Mouse (Mus musculus): Measurements from ENCODE around the gene Lifr. TPM values are rescaled to one million over a fixed set of nuclear protein-coding genes. Genes with fewer than 3 reads are reported as not detected.

The Lifr gene
- polyA plus RNA-seq, 1 experiment from 2014 or later: 28.7 TPM

DNA sequence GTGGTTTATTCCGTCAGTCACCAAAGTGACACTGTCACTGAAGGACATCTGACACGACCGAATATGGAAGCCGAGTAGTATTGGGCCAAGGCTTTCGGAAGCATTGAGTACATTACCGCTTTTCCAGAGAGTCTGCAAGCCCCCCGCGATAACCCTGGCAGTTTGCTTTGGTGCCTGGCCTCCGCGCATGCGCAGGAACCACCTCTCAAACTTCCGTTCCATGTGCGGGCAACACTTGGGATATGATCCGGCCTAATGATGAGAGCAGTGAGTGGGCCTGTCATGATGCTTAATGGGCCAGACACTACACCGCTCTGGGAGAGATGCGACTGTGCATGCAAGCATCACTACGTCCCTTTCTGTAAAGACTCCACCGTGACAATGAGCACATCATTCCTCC is 59.4 kb downstream of the Lifr start:
- H3K9ac ChIP-seq (ENCODE audit: low read depth, low read length): no peak overlapping the region
- no peak overlapping the region for H3K27ac ChIP-seq (ENCODE audit: low read depth, low read length)
- no peak for ATAC-seq (replicated peaks; ENCODE audit: low FRiP score)
- 94% methylated on average over 18 of the region's 18 CpGs for WGBS
- H3K4me3 ChIP-seq (ENCODE audit: low read depth, low read length): no peak overlapping the region
- 0 out of 2 replicates have a peak, but pooled peaks cover 2% of the 10 kb centered on the region for H3K36me3 ChIP-seq (ENCODE audit: control insufficient read depth, insufficient read depth, low read length)
- DNase-seq (ENCODE audit: low spot score): no peak
- H3K9me3 ChIP-seq (ENCODE audit: control insufficient read depth, low read length): no peaks in the 10 kb centered on the region
- H3K4me1 ChIP-seq (replicated peaks; ENCODE audit: control insufficient read depth, insufficient read depth, low read length): peaks cover 7% of the 10 kb centered on the region; the same call in 1 of the 2 replicates
- H3K27me3 ChIP-seq (replicated peaks; ENCODE audit: control insufficient read depth, insufficient read depth, low read length): 0 out of 2 replicates have a peak, but pooled peaks cover 2% of the 10 kb centered on the region
- no peak overlapping the region for H3K4me2 ChIP-seq

DNA sequence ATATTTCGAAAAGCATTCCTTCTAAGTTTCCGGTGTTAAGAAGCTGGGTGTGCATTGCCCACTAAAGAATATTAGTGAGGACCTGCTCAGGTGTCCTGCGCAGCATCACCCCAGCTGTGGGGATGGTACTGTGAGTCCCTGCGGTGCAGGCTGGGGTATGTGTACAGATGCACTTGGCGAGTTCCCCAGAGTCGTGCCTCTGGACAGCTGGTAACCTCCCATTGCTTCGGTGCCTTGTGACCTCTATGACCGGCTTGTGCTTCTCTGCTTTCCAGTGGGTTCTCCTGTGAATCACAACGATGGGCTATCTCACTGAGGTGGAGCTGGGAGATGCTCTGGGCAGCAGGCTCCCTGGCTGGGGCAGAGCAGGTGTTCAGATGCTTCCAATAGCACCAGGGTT is 60.2 kb downstream of the Lifr start:
- DNase-seq (ENCODE audit: low spot score) (no peak), ATAC-seq (replicated peaks; ENCODE audit: low FRiP score) (no peak)
- H3K4me1 ChIP-seq (replicated peaks; ENCODE audit: control insufficient read depth, insufficient read depth, low read length): peaks cover 3% of the 10 kb centered on the region; the same call in 1 of the 2 replicates
- no peak overlapping the region for H3K9ac ChIP-seq (ENCODE audit: low read depth, low read length)
- 89% methylated on average over 9 of the region's 9 CpGs for WGBS
- H3K27ac ChIP-seq (ENCODE audit: low read depth, low read length): no peak overlapping the region
- H3K9me3 ChIP-seq (ENCODE audit: control insufficient read depth, low read length): no peaks in the 10 kb centered on the region
- H3K27me3 ChIP-seq (replicated peaks; ENCODE audit: control insufficient read depth, insufficient read depth, low read length): 0 out of 2 replicates have a peak, but pooled peaks cover 2% of the 10 kb centered on the region
- no peak overlapping the region for H3K4me3 ChIP-seq (ENCODE audit: low read depth, low read length)
- no peak overlapping the region for H3K4me2 ChIP-seq
- 0 out of 2 replicates have a peak, but pooled peaks cover 2% of the 10 kb centered on the region for H3K36me3 ChIP-seq (ENCODE audit: control insufficient read depth, insufficient read depth, low read length)

DNA sequence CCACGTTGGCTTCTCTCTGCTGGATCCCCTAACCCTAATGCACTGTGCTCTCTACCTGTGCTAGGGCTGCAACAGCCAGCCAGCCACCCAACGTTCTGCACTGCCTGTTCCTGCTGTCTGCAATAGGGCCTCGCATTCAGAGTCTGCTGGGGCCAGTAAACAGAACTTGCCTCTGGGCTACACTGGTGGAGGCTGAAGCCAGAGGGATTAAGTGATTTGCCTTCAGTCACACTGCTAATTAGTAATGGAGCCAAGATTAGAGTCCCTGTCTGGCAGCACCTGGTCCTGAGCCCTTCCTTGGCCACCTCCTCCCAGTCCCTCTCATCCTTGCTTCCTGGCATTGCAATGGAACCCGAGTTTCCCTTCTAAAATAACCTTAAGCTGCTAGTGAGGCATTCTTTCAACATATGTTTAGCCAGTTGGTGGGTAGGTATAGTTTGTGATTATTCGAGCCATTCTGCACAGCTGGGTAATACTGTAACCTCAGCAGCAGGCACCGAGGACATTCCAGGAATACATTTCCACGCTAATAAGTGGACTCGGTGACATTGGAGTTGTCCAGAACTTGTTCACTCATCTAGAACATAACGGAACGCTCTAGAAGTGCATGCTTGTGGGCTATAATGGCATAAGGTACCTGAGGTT is 61.8 kb downstream of the Lifr start:
- no peaks in the 10 kb centered on the region for H3K4me1 ChIP-seq (replicated peaks; ENCODE audit: control insufficient read depth, insufficient read depth, low read length)
- DNase-seq (ENCODE audit: low spot score) (no peak), ATAC-seq (replicated peaks; ENCODE audit: low FRiP score) (no peak)
- no peak overlapping the region for H3K27ac ChIP-seq (ENCODE audit: low read depth, low read length)
- H3K4me3 ChIP-seq (ENCODE audit: low read depth, low read length): no peak overlapping the region
- H3K9me3 ChIP-seq (ENCODE audit: control insufficient read depth, low read length): no peaks in the 10 kb centered on the region
- H3K9ac ChIP-seq (ENCODE audit: low read depth, low read length): no peak overlapping the region
- H3K4me2 ChIP-seq: no peak overlapping the region
- WGBS: 76% methylated on average over 10 of the region's 10 CpGs
- H3K27me3 ChIP-seq (replicated peaks; ENCODE audit: control insufficient read depth, insufficient read depth, low read length): no peaks in the 10 kb centered on the region
- peaks cover 2% of the 10 kb centered on the region; the same call in 1 of the 2 replicates for H3K36me3 ChIP-seq (ENCODE audit: control insufficient read depth, insufficient read depth, low read length)

DNA sequence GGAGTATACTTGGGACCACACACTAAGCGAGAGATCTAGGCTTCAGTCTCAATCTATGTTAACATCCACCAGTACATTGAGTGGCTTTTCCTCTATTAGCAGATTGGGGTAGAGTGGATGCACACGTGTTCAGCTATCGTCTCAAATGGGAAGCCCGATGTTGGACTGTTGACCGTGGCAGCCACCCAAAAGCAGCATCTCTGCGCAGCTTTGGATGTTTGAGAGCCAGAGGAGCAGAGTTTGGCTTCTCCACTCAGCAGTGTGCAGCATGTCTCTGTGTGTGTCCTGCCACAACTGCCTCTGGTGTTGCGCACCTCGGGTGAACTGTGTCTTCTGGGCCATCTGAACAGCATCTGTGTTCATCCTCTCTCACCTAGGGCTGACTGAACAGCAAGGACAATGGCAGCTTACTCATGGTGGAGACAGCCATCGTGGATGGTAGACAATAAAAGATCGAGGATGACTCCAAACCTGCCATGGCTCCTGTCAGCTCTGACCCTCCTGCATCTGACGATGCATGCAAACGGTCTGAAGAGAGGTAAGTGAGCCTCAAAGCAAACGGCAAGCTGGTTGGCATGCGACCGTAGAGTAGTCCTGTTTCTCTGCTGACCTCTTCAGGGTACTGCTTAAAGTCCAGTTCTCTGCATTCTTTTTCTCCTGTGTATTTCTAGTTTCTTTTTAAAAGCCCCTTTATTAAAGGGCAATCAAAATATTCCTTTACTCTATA is 63.8 kb downstream of the Lifr start:
- DNase-seq (ENCODE audit: low spot score): no peak
- 88% methylated on average over 15 of the region's 15 CpGs for WGBS
- H3K27me3 ChIP-seq (replicated peaks; ENCODE audit: control insufficient read depth, insufficient read depth, low read length): no peaks in the 10 kb centered on the region
- H3K4me1 ChIP-seq (replicated peaks; ENCODE audit: control insufficient read depth, insufficient read depth, low read length): no peaks in the 10 kb centered on the region
- H3K4me2 ChIP-seq: no peak overlapping the region
- H3K9me3 ChIP-seq (ENCODE audit: control insufficient read depth, low read length): no peaks in the 10 kb centered on the region
- H3K4me3 ChIP-seq (ENCODE audit: low read depth, low read length): no peak overlapping the region
- no peak overlapping the region for H3K27ac ChIP-seq (ENCODE audit: low read depth, low read length)
- ATAC-seq (replicated peaks; ENCODE audit: low FRiP score): no peak
- H3K9ac ChIP-seq (ENCODE audit: low read depth, low read length): no peak overlapping the region
- H3K36me3 ChIP-seq (ENCODE audit: control insufficient read depth, insufficient read depth, low read length): peaks cover 6% of the 10 kb centered on the region; the same call in 1 of the 2 replicates

DNA sequence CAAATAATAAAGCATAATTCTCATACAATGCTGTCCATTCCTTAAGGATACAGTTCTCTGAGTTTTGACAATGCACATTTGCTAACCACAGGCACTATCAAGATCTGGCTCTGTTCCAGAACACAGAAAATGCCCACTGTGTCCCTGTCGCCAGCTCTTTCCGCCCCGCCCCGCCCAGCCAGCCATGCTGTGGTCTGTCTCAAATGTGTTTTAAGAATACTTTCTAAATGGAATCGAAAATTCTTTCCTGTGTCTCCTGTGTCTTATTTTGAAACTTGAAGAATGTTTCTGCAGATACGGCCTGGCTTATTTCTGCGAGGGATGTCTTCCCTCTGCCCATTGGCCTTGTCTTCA is 64.3 kb downstream of the Lifr start:
- H3K27me3 ChIP-seq (replicated peaks; ENCODE audit: control insufficient read depth, insufficient read depth, low read length): no peaks in the 10 kb centered on the region

DNA sequence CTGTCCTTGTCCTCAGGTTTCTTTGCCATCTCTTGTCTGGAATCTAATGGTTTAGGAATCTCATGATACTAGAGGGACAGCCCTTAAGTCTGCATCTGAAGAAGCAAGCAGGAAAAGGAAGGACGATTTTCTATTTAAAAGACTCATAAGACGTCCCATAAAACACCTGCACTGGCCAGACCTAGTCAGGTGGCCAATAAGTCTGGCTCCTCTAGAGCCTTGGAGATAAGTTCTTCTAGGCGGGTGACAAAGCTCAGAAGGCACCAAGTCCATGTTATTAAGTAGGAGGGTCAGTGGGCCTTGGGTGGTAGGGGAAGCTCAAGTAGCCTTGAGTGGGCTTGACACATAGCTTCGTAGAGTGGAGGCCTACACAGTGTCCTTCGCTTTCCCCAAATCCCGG is 67.2 kb downstream of the Lifr start:
- H3K9me3 ChIP-seq (ENCODE audit: control insufficient read depth, low read length): no peaks in the 10 kb centered on the region
- no peaks in the 10 kb centered on the region for H3K4me1 ChIP-seq (replicated peaks; ENCODE audit: control insufficient read depth, insufficient read depth, low read length)
- no peak overlapping the region for H3K9ac ChIP-seq (ENCODE audit: low read depth, low read length)
- H3K27ac ChIP-seq (ENCODE audit: low read depth, low read length): no peak overlapping the region
- 78% methylated on average over 6 of the region's 6 CpGs for WGBS
- DNase-seq (ENCODE audit: low spot score) (no peak), ATAC-seq (replicated peaks; ENCODE audit: low FRiP score) (no peak)
- H3K27me3 ChIP-seq (replicated peaks; ENCODE audit: control insufficient read depth, insufficient read depth, low read length): no peaks in the 10 kb centered on the region
- H3K36me3 ChIP-seq (ENCODE audit: control insufficient read depth, insufficient read depth, low read length): peaks cover 8% of the 10 kb centered on the region; the same call in 1 of the 2 replicates
- H3K4me2 ChIP-seq: no peak overlapping the region
- H3K4me3 ChIP-seq (ENCODE audit: low read depth, low read length): no peak overlapping the region

More for the DNA sequence above, 64.3 kb downstream of the Lifr start:
- H3K36me3 ChIP-seq (ENCODE audit: control insufficient read depth, insufficient read depth, low read length): peaks cover 9% of the 10 kb centered on the region; the same call in 1 of the 2 replicates
- 80% methylated on average over 7 of the region's 7 CpGs for WGBS
- no peak overlapping the region for H3K27ac ChIP-seq (ENCODE audit: low read depth, low read length)
- no peak overlapping the region for H3K4me3 ChIP-seq (ENCODE audit: low read depth, low read length)
- ATAC-seq (replicated peaks; ENCODE audit: low FRiP score) (no peak), DNase-seq (ENCODE audit: low spot score) (no peak)
- H3K9me3 ChIP-seq (ENCODE audit: control insufficient read depth, low read length): no peaks in the 10 kb centered on the region
- no peaks in the 10 kb centered on the region for H3K4me1 ChIP-seq (replicated peaks; ENCODE audit: control insufficient read depth, insufficient read depth, low read length)
- H3K9ac ChIP-seq (ENCODE audit: low read depth, low read length): no peak overlapping the region
- no peak overlapping the region for H3K4me2 ChIP-seq

DNA sequence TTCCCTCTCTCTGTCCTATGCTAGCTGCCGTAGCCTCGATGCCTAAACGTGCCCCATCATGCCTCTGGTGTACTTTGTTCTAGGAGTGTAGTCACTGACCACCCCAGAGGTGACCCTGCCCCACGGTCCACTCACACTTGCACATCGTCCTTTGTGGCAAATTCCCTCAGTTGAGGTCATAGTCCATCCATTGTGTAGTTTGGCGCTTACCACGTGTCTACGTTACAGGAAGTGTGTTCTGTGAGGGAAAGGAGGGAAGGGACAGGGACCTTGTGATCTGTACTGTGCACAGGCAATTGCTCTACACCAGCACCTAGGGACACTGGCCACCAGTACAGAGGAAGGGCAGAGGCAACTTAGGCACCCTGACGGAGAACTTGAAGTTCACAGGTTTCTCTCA is 69.5 kb downstream of the Lifr start:
- no peak overlapping the region for H3K27ac ChIP-seq (ENCODE audit: low read depth, low read length)
- ATAC-seq (replicated peaks; ENCODE audit: low FRiP score) (0 out of 2 replicates have a peak, but pooled peaks have one; percentile 39), DNase-seq (ENCODE audit: low spot score) (no peak)
- H3K36me3 ChIP-seq (ENCODE audit: control insufficient read depth, insufficient read depth, low read length): peaks cover 8% of the 10 kb centered on the region; the same call in 1 of the 2 replicates
- H3K27me3 ChIP-seq (replicated peaks; ENCODE audit: control insufficient read depth, insufficient read depth, low read length): no peaks in the 10 kb centered on the region
- no peaks in the 10 kb centered on the region for H3K9me3 ChIP-seq (ENCODE audit: control insufficient read depth, low read length)
- H3K9ac ChIP-seq (ENCODE audit: low read depth, low read length): no peak overlapping the region
- no peak overlapping the region for H3K4me2 ChIP-seq
- H3K4me1 ChIP-seq (replicated peaks; ENCODE audit: control insufficient read depth, insufficient read depth, low read length): no peaks in the 10 kb centered on the region
- WGBS: 80% methylated on average over 9 of the region's 9 CpGs
- H3K4me3 ChIP-seq (ENCODE audit: low read depth, low read length): no peak overlapping the region

DNA sequence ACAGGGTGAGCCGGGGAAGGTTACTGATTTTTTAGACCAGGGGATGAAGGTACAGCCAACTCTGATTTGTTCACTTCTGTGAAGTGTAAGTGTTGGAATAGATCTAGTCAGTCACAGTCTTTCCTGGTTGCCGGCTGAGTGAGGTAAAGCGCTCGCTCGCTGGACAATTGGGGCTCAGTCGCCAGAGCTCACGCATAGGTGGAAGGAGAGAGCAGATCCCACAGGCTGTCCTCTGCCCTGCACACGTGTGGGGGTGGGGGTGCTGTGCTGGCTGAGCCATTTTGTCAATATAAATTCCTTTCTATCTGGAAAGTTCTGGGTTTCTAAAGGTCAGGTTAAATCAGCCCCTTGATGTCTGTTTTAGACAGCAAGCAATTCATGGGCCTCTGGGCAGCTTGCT is 69.9 kb downstream of the Lifr start:
- Histone ChIP-seq H3K4me2 (no peak overlapping the region), H3K4me3 (ENCODE audit: low read depth, low read length) (no peak overlapping the region), H3K36me3 (ENCODE audit: control insufficient read depth, insufficient read depth, low read length) (peaks cover 8% of the 10 kb centered on the region; the same call in 1 of the 2 replicates), H3K27ac (ENCODE audit: low read depth, low read length) (no peak overlapping the region), H3K9ac (ENCODE audit: low read depth, low read length) (no peak overlapping the region), H3K4me1 (replicated peaks; ENCODE audit: control insufficient read depth, insufficient read depth, low read length) (no peaks in the 10 kb centered on the region), H3K27me3 (replicated peaks; ENCODE audit: control insufficient read depth, insufficient read depth, low read length) (no peaks in the 10 kb centered on the region), H3K9me3 (ENCODE audit: control insufficient read depth, low read length) (no peaks in the 10 kb centered on the region)
- WGBS: 87% methylated on average over 8 of the region's 8 CpGs
- DNase-seq (ENCODE audit: low spot score): no peak
- no peak for ATAC-seq (replicated peaks; ENCODE audit: low FRiP score)

All from liver, embryonic 11.5 days (tissue).